Mouse (Mus musculus): ENCODE measurements around the gene Slc6a4.

GRCm38 (mm10) chr11:76984173-76984572, 14.2 kb upstream of the Slc6a4 start:
- TF ChIP-seq POLR2A (IDR thresholded peaks at IDR 0.05; ENCODE audit: low read depth, low read length) (no peak), CTCF (conservative IDR thresholded peaks at IDR 0.05; ENCODE audit: insufficient read depth, insufficient read length, low read depth, low read length) (no peak)

Measured in kidney, adult 2 months (tissue).